Mouse (Mus musculus) adrenal gland, adult 18-20 months (tissue): Measurements from ENCODE around the gene Itsn1. TPM values are rescaled to one million over a fixed set of nuclear protein-coding genes. Genes with fewer than 3 reads are reported as not detected.

Experiments
- DNase-seq, 2 experiments: peaks; one replicate each; pipeline ENCODE4 v3.0.0; 2021 to 2022; ENCODE audit warnings: low spot score in 2 of 2
- total RNA-seq, 2 experiments: library from RNA; stranded (reverse); gene quantifications; 1 replicate in 1 of 2; 2 replicates in 1 of 2; pipeline ENCODE4 v1.2.3; 2021

Gene Itsn1
- total RNA-seq, 2 experiments from 2014 or later, result 36.5 to 49.3 TPM

DNA sequence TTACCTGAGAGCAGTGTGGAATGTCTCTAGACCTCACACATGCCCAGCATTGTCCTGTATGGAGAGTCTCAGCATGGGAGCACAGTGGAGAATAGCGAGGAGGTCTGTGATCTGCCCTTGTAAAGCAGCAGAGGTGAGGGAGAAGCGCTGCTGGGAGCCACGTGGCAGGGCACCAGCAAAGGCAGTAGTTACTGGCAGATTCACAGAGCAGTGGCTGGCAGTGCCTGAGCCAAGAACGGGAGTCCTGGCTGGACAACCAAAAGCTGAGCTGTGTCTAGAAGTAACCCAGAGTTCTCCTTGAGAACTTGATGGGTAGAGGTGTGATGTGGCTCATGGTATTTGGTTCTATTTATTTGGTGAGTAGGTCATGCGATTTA, 137.2 kb downstream of the Itsn1 start:
- DNase-seq, result no peak

GRCm38 (mm10) chr16:91867672-91868071, 138.6 kb downstream of the Itsn1 start:
- no peak for DNase-seq

DNA sequence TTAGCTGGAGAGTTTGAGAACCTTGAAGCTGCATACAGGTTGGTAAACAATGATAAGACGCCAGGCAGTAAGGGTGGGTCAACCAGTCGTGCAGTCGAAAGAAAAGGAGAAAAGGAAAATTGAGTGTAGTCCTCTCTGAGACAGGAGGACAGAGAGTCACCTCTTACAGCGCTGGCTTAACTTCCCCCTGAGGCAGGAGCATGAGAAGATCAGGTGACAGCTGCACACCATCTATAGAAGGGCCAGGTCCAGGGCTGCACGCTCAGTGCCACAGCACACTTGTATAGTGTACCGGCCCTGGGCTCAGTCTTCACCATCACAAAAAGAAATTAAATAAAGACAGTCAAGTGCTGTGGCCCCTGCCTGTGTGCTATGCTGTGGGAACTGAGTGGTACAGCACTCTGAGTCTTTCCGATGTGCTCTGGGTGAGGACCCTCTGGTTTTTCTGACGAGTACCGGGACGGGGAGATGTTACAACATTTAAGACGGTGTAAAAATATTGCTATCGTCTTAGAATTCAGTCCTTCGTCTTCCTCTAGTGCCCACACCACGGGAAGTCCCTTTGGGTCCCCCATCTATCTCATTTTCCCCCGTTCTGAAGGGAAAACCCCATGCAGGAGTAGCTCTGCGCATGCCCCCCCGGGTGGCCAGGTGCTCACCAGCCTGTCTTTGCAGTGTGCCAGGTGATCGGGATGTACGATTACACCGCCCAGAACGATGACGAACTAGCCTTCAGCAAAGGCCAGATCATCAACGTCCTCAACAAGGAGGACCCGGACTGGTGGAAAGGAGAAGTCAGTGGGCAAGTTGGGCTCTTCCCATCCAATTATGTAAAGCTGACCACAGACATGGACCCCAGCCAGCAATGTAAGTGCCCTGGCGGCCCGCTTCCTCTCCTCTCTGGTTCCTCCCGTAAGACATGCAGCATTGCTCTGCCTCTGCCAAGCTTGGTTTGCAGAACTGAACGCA, 140.1 kb downstream of the Itsn1 start:
- DNase-seq, result no peak

DNA sequence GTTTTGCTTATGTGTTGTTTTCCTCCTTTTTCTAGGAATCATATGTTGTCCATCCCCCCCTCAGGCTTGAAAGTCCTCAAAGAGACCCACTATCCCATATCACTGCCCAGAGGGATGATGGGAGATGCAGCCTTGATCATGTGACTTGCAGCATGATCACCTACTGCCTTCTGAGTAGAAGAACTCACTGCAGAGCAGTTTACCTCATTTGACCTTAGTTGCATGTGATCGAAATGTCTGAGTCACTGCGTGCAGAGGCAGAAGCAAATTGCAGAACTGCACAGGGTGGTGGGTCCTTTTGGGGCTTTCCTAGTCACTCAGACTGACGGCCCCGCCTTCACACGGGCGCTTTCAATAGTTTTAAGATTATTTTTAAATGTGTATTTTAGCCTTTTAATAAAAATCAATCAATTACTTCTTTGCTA, 141.1 kb downstream of the Itsn1 start:
- DNase-seq, result no peak

- DNase-seq, result no peak
These were observed 142.1 kb downstream of the Itsn1 start for GRCm38 (mm10) chr16:91871188-91871587.

DNA sequence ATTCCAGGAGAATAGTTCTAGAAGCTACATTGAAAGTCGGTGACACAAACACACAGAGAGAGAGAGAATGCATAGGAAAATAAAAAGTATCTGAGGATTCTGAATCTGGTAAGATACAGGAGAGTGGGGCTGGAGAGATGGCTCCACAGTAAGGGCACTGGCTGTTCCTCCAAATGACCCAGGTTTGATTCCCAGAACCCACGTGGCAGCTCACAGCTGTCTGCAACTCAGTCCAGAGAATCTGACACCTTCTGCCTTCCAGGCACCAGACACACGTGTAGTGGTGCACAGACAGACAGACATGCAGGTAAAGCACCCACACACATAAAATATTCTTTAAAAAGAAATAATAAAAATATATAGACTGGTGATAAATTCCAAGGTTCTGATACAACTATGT, 144.6 kb downstream of the Itsn1 start:
- no peak for DNase-seq

DNA sequence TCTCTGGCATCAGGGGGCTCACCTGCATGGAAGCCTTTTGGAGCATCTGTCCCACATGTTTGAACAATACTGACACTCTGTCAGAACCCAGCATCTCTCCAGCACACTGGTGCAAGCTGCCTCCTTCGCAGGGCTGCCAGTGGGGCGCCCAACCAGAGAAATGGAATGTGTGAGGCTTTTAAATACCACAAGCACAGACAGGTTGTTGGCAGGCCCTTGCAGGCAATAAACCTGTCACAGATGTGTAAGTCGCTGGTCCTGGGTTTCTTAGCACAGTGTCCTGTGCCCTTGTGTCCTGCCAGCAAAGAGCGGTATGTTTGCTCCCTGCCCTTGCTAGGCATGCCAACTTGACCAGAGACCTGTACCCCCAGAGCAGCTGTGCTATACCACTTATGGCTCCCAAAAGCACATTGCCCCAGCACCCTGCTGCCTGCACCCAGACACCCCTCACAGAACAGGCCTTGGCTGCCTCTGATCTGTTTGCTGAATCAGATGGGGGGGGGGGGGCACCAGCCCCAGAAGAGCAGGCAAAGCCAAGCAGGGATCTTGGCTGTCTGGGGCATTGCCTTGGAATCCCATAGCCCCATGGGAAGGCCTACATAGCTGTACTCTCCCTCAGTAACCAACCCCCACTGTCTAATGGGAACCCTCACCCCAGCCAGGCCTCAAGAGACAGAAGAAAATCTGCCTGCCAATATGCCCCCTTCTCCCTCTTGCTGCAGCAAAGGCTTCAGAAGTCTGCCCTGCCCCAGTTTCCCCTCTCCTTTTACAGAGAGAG, 146.7 kb downstream of the Itsn1 start:
- DNase-seq, result no peak

GRCm38 (mm10) chr16:91876457-91876856, 147.4 kb downstream of the Itsn1 start:
- no peak for DNase-seq

- no peak for DNase-seq
These were observed 150.0 kb downstream of the Itsn1 start for GRCm38 (mm10) chr16:91879101-91879500.

- DNase-seq, result no peak
These were observed 152.0 kb downstream of the Itsn1 start for GRCm38 (mm10) chr16:91880869-91881767.

- DNase-seq, result no peak
These were observed 153.2 kb downstream of the Itsn1 start for GRCm38 (mm10) chr16:91882168-91882859.

GRCm38 (mm10) chr16:91883636-91884035, 154.6 kb downstream of the Itsn1 start:
- DNase-seq, result no peak

DNA sequence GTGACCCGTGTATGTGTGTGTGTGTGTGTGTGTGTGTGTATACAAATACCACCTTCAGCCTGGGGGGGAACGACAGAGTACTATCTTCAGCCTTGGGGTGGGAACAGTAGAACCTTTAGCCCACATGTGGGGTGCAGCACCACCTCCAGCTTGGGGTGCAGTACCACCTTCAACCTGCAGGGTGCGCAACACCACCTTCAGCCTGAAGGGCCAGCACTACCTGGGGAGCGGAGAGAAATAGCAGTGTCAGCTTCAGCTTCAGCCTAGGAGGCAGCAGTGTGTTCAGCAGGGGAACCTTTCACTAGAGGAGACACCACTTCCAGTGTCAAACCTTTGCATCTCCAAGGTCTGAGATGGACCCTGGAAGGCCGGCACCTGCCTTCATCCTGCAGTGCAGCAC, 155.1 kb downstream of the Itsn1 start:
- peak in 1 of 2 experiments; percentile 42 for DNase-seq

DNA sequence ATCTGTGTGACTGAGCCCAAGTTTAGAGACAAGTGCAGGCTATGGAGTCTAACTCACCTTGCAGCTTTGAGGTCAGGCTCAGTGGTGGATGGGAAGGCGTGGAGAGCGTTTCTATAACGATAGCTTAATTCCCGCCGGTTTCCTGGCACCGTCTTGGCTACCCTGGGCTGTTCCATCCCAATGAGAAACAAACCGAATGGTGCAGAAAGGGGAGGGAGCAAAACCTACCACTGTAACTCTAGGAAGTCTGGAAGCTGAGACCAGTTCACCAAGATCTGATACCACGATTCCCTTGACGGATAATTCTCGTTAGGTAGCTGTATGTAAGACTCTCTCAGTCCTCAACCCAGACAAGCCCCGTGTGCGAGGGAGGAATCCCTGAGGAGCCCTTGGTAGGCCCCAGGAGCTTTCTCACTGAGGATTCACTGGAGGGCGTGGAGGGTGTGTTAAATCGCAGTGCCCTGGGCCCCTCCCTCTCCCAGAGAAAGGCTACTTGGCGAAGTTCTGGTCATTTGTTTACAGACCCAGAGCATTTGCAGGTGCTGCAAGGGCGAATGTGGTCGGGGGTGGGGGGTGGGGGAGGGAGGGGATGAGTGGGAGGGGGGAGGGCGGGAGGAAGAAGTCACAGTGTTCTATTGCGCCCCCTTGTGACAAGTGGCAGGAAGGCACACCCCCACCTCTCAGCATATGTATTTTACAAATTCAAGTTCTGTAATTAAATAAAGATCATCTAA, 156.5 kb downstream of the Itsn1 start:
- DNase-seq, result peak in 1 of 2 experiments; percentile 28

DNA sequence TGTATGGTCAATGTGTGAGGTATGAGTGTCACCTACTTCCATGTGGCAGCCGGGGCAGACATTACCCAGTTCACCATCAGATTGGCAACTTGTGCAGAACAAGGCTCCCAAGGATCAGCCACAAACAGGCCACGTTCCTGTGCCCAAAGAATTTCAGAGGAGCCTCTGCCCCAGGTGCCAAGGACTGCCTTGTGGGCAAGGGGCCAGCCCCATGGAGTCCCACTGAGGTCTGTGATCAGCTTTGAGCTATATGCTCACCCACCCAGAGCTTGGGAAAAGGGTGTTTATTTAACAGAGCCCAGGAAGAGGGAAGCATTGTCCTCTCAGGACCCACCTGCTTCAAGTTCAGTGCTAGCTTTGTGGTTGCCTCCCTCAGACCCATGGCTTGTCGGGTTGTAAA, 159.3 kb downstream of the Itsn1 start:
- DNase-seq, result no peak

DNA sequence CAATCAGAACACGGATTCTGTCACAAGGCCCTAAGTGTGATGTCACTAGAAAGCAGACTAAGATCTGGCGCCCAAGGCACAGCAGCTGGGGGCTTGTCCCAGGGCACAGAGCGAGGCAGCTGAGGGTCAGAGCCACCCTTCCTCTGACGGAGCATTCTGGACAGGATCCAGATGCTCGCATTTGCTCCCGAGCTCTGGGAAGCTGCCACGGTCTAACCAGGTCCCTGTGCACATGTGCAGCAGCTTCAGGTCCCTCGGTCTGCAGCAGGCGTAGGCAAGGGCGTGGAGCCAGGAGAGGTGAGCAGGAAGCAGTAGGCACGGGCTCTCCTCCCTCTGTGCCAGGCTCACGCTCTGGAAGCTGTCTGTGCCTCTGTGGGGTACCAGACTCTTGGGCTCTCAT, 160.8 kb downstream of the Itsn1 start:
- no peak for DNase-seq

GRCm38 (mm10) chr16:91891218-91891617, 162.1 kb downstream of the Itsn1 start:
- no peak for DNase-seq

DNA sequence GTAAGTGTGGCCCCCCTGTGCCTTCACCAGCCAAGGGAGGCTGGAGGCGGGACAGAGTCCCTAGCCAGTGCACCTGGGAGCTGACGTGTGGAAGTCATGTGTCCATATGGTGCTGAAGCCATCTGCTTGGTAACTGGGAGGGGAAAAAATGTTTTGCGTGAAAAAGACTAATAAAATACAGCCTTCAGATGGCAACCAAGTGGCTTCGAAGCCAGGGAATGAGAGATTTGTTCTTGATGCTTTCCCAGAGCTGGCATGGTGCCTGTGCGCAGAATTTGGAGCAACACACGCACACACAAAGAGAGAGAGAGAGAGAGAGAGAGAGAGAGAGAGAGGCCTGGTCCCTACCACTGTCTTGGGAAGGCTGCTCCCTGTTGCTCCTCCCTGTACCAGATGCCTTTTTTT, 167.3 kb downstream of the Itsn1 start:
- DNase-seq, result no peak
